Mouse (Mus musculus): ENCODE results near the gene Zfp978. TPM values are rescaled to one million over a fixed set of nuclear protein-coding genes. Genes with fewer than 3 reads are reported as not detected.
"Not testable (repeated sequence)": the region's sequence is repeated elsewhere in the genome, so short reads cannot be mapped to it uniquely, and the experiment has no call there.

The Zfp978 gene
- polyA plus RNA-seq, 1 experiment from 2014 or later: not detected

- not testable (repeated sequence) for H3K27me3 ChIP-seq (ENCODE audit: control insufficient read depth, insufficient read depth, low read length); H3K4me3 ChIP-seq (ENCODE audit: low read length); H3K9ac ChIP-seq (ENCODE audit: low read length); H3K4me2 ChIP-seq (ENCODE audit: low read depth, low read length); H3K27ac ChIP-seq (ENCODE audit: low read length); H3K36me3 ChIP-seq (ENCODE audit: control insufficient read depth, insufficient read depth); H3K4me1 ChIP-seq (ENCODE audit: control insufficient read depth, insufficient read depth, low read length); ATAC-seq (replicated peaks; ENCODE audit: extremely low read depth, insufficient read depth, low FRiP score)
- 57% methylated on average over 3 of the region's 3 CpGs for WGBS
- peaks cover 51% of the 10 kb centered on the region for H3K9me3 ChIP-seq (replicated peaks; ENCODE audit: control insufficient read depth, low read length)
Measured at GRCm38 (mm10) chr4:147340236-147340635, 20.9 kb upstream of the Zfp978 start.

- not testable (repeated sequence) for H3K27me3 ChIP-seq (ENCODE audit: control insufficient read depth, insufficient read depth, low read length); H3K36me3 ChIP-seq (ENCODE audit: control insufficient read depth, insufficient read depth); H3K4me2 ChIP-seq (ENCODE audit: low read depth, low read length); ATAC-seq (replicated peaks; ENCODE audit: extremely low read depth, insufficient read depth, low FRiP score); H3K4me1 ChIP-seq (ENCODE audit: control insufficient read depth, insufficient read depth, low read length); H3K4me3 ChIP-seq (ENCODE audit: low read length); H3K27ac ChIP-seq (ENCODE audit: low read length); H3K9ac ChIP-seq (ENCODE audit: low read length)
- 76% methylated on average over 3 of the region's 3 CpGs for WGBS
- peaks cover 44% of the 10 kb centered on the region for H3K9me3 ChIP-seq (replicated peaks; ENCODE audit: control insufficient read depth, low read length)
Measured at GRCm38 (mm10) chr4:147340876-147341275, 20.2 kb upstream of the Zfp978 start.

DNA sequence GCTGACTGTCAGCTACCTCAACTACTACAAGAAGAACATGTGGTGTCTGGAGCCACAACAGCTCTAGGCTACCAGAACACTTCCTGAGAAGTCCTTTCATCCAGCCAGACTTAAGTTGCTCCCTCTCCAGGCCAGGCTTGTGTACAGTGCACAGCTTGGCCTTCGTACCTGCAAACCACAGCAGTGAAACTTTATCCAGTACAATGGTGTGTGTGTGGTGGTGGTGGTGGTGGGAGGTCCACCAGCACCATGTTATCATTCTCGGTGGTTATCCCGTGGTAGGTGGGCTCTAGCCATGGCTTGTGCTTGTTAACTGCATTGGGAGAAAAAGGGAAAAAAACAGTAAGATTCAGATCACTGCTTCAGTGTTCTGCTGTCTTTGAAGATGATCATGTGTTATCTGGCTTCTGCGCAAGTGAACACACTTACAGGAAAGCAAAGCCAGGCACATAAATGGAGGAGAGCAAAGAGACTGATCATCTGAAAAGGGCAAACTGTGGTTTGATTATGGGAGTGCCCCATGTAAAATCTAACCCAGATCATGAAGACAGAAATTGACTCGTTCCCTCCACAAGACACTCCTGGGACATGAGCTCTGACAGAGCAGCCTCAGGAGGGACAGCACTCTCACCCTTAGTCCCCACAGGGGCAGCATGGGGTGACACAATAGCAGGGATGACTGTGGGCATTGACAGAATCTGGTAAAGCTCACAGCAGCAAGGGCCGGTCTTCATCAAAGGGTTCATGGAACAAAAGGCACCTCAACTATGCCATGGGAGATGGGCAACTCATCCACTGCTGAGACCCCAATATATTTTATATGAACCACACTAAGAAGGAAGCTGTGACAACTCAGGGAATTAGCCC, 17.8 kb upstream of the Zfp978 start:
- H3K4me2 ChIP-seq (ENCODE audit: low read depth, low read length); H3K27me3 ChIP-seq (ENCODE audit: control insufficient read depth, insufficient read depth, low read length); H3K4me1 ChIP-seq (ENCODE audit: control insufficient read depth, insufficient read depth, low read length); H3K9ac ChIP-seq (ENCODE audit: low read length); H3K27ac ChIP-seq (ENCODE audit: low read length); H3K36me3 ChIP-seq (ENCODE audit: control insufficient read depth, insufficient read depth); H3K4me3 ChIP-seq (ENCODE audit: low read length): not testable (repeated sequence)
- peaks cover 35% of the 10 kb centered on the region for H3K9me3 ChIP-seq (replicated peaks; ENCODE audit: control insufficient read depth, low read length)
- 71% methylated on average over 6 of the region's 6 CpGs for WGBS
- ATAC-seq (replicated peaks; ENCODE audit: extremely low read depth, insufficient read depth, low FRiP score): peak; percentile 80

GRCm38 (mm10) chr4:147345061-147345554, 16.0 kb upstream of the Zfp978 start:
- not testable (repeated sequence) for H3K27ac ChIP-seq (ENCODE audit: low read length); H3K27me3 ChIP-seq (ENCODE audit: control insufficient read depth, insufficient read depth, low read length); H3K4me2 ChIP-seq (ENCODE audit: low read depth, low read length); H3K4me1 ChIP-seq (ENCODE audit: control insufficient read depth, insufficient read depth, low read length); H3K9ac ChIP-seq (ENCODE audit: low read length); H3K36me3 ChIP-seq (ENCODE audit: control insufficient read depth, insufficient read depth); H3K4me3 ChIP-seq (ENCODE audit: low read length); ATAC-seq (replicated peaks; ENCODE audit: extremely low read depth, insufficient read depth, low FRiP score)
- peaks cover 39% of the 10 kb centered on the region for H3K9me3 ChIP-seq (replicated peaks; ENCODE audit: control insufficient read depth, low read length)
- 76% methylated on average over 2 of the region's 2 CpGs for WGBS

GRCm38 (mm10) chr4:147346361-147347035, 14.6 kb upstream of the Zfp978 start:
- H3K4me1 ChIP-seq (ENCODE audit: control insufficient read depth, insufficient read depth, low read length); H3K27me3 ChIP-seq (ENCODE audit: control insufficient read depth, insufficient read depth, low read length); H3K27ac ChIP-seq (ENCODE audit: low read length); H3K4me2 ChIP-seq (ENCODE audit: low read depth, low read length); ATAC-seq (replicated peaks; ENCODE audit: extremely low read depth, insufficient read depth, low FRiP score); H3K36me3 ChIP-seq (ENCODE audit: control insufficient read depth, insufficient read depth); H3K9ac ChIP-seq (ENCODE audit: low read length); H3K4me3 ChIP-seq (ENCODE audit: low read length): not testable (repeated sequence)
- WGBS: 63% methylated on average over 4 of the region's 4 CpGs
- H3K9me3 ChIP-seq (replicated peaks; ENCODE audit: control insufficient read depth, low read length): peaks cover 47% of the 10 kb centered on the region

DNA sequence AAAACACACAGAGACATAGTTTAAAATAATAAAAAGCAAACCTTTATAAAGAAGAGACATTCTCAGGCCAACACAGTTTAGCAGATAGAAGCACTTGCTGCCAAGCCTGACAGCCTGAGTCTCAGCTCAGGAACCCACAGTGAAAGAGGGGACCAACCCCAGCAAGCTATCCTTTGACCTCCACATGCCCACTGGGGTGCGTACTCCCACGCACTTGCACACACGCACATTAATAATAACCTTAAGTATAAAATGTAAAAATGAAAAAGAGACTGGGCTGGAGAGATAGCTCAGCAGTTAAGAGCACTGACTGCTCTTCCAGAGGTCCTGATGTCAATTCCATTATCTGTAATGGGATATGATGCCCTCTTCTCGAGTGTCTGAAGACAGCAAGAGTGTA, 13.8 kb upstream of the Zfp978 start:
- ATAC-seq (replicated peaks; ENCODE audit: extremely low read depth, insufficient read depth, low FRiP score); H3K36me3 ChIP-seq (ENCODE audit: control insufficient read depth, insufficient read depth); H3K9ac ChIP-seq (ENCODE audit: low read length); H3K27ac ChIP-seq (ENCODE audit: low read length); H3K27me3 ChIP-seq (ENCODE audit: control insufficient read depth, insufficient read depth, low read length); H3K4me2 ChIP-seq (ENCODE audit: low read depth, low read length); H3K4me1 ChIP-seq (ENCODE audit: control insufficient read depth, insufficient read depth, low read length); H3K4me3 ChIP-seq (ENCODE audit: low read length): not testable (repeated sequence)
- H3K9me3 ChIP-seq (replicated peaks; ENCODE audit: control insufficient read depth, low read length): peaks cover 47% of the 10 kb centered on the region
- 55% methylated on average over 4 of the region's 4 CpGs for WGBS

DNA sequence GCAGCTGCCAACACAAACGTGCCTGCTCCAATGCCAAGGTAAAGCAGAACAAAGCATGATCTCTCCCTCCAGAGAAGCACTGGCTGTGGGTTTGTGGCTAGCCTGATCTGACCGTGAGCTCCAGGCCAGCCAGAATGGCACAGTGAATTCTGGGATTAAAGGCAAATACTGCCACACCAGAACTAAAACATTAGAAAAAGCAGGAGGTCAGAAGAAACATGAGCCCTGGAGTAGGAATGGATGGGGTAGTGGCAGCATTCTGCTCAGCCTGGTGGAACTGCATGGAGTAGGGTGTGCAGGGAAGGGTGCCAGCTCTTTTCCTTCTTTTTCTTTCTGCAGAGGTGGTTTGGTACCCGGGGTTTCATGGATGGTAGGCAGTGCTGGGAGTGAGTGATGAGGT, 13.2 kb upstream of the Zfp978 start:
- peaks cover 47% of the 10 kb centered on the region for H3K9me3 ChIP-seq (replicated peaks; ENCODE audit: control insufficient read depth, low read length)
- not testable (repeated sequence) for H3K4me2 ChIP-seq (ENCODE audit: low read depth, low read length); H3K4me3 ChIP-seq (ENCODE audit: low read length); H3K27ac ChIP-seq (ENCODE audit: low read length); ATAC-seq (replicated peaks; ENCODE audit: extremely low read depth, insufficient read depth, low FRiP score); H3K4me1 ChIP-seq (ENCODE audit: control insufficient read depth, insufficient read depth, low read length); H3K9ac ChIP-seq (ENCODE audit: low read length); H3K36me3 ChIP-seq (ENCODE audit: control insufficient read depth, insufficient read depth); H3K27me3 ChIP-seq (ENCODE audit: control insufficient read depth, insufficient read depth, low read length)
- 48% methylated on average over 1 of the region's 3 CpGs for WGBS

GRCm38 (mm10) chr4:147348401-147348800, 12.7 kb upstream of the Zfp978 start:
- not testable (repeated sequence) for H3K27ac ChIP-seq (ENCODE audit: low read length); H3K36me3 ChIP-seq (ENCODE audit: control insufficient read depth, insufficient read depth); H3K4me3 ChIP-seq (ENCODE audit: low read length); ATAC-seq (replicated peaks; ENCODE audit: extremely low read depth, insufficient read depth, low FRiP score); H3K9ac ChIP-seq (ENCODE audit: low read length); H3K4me1 ChIP-seq (ENCODE audit: control insufficient read depth, insufficient read depth, low read length); H3K4me2 ChIP-seq (ENCODE audit: low read depth, low read length); H3K27me3 ChIP-seq (ENCODE audit: control insufficient read depth, insufficient read depth, low read length)
- WGBS: 66% methylated on average over 2 of the region's 2 CpGs
- peaks cover 42% of the 10 kb centered on the region for H3K9me3 ChIP-seq (replicated peaks; ENCODE audit: control insufficient read depth, low read length)
